Mouse (Mus musculus): ENCODE data around the gene Slc12a6. TPM values are rescaled to one million over a fixed set of nuclear protein-coding genes. Genes with fewer than 3 reads are reported as not detected.

Slc12a6 gene
- total RNA-seq, 1 experiment: 20.7 TPM

GRCm38 (mm10) chr2:112360781-112361169, 95.2 kb downstream of the Slc12a6 start:
- peaks cover 17% of the 10 kb centered on the region for H3K36me3 ChIP-seq (ENCODE audit: control insufficient read depth, insufficient read depth, low read length, poor library complexity, severe bottlenecking)
- in situ Hi-C loops (cut with MboI; ENCODE audit: low sequenced_read_pairs in 2 of 2, unreplicated experiment in 2 of 2): no loop called here
- no peaks in the 10 kb centered on the region for H3K4me1 ChIP-seq (ENCODE audit: control insufficient read depth in 2 of 2, insufficient read depth in 2 of 2, low read length in 2 of 2, poor library complexity in 1 of 2)

GRCm38 (mm10) chr2:112367222-112367621, 101.6 kb downstream of the Slc12a6 start:
- in situ Hi-C loops (cut with MboI; ENCODE audit: low sequenced_read_pairs in 2 of 2, unreplicated experiment in 2 of 2): no loop called here
- H3K4me3 ChIP-seq (ENCODE audit: insufficient read depth in 1 of 2, low read depth in 1 of 2, low read length in 2 of 2, poor library complexity in 1 of 2, severe bottlenecking in 1 of 2): peak overlapping the region; percentile 79 to 92
- no peak for TF ChIP-seq ZC3H11A (IDR thresholded peaks at IDR 0.05; ENCODE audit: borderline replicate concordance, low read depth, low read length)
- TF ChIP-seq CHD2 (IDR thresholded peaks at IDR 0.05; ENCODE audit: low read depth, low read length): no peak
- TF ChIP-seq ZNF384 (IDR thresholded peaks at IDR 0.05; ENCODE audit: low read depth, low read length): no peak
- TF ChIP-seq MAFK (IDR thresholded peaks at IDR 0.05; ENCODE audit: insufficient read depth, low read depth, low read length): no peak
- TF ChIP-seq HCFC1 (IDR thresholded peaks at IDR 0.05; ENCODE audit: borderline replicate concordance, insufficient read depth, low read length): no peak
- peak overlapping the region; percentile 84 for H3K9ac ChIP-seq (ENCODE audit: insufficient read depth, low read depth, low read length, poor library complexity, severe bottlenecking)
- DNase-seq (ENCODE audit: low read depth, low spot score): no peak
- peaks cover 9% of the 10 kb centered on the region for H3K36me3 ChIP-seq (ENCODE audit: control insufficient read depth, insufficient read depth, low read length, poor library complexity, severe bottlenecking)
- no peak overlapping the region for H3K27ac ChIP-seq (ENCODE audit: insufficient read depth, low read depth, low read length, poor library complexity, severe bottlenecking)
- H3K4me1 ChIP-seq (ENCODE audit: control insufficient read depth in 2 of 2, insufficient read depth in 2 of 2, low read length in 2 of 2, poor library complexity in 1 of 2): peaks cover 0 to 7% of the 10 kb centered on the region in 2 experiments; a peak in 2 of 4 replicates
- H3K9me3 ChIP-seq (ENCODE audit: control insufficient read depth, insufficient read depth, low read depth, low read length): no peaks in the 10 kb centered on the region

More at GRCm38 (mm10) chr2:112360781-112361169, 95.2 kb downstream of the Slc12a6 start:
- Histone ChIP-seq H3K27ac (ENCODE audit: insufficient read depth, low read depth, low read length, poor library complexity, severe bottlenecking) (no peak overlapping the region), H3K4me3 (ENCODE audit: insufficient read depth in 1 of 2, low read depth in 1 of 2, low read length in 2 of 2, poor library complexity in 1 of 2, severe bottlenecking in 1 of 2) (no peak overlapping the region), H3K9me3 (ENCODE audit: control insufficient read depth, insufficient read depth, low read depth, low read length) (no peaks in the 10 kb centered on the region), H3K9ac (ENCODE audit: insufficient read depth, low read depth, low read length, poor library complexity, severe bottlenecking) (no peak overlapping the region)
- no peak for DNase-seq (ENCODE audit: low read depth, low spot score)
- no peak for TF ChIP-seq ZC3H11A (IDR thresholded peaks at IDR 0.05; ENCODE audit: borderline replicate concordance, low read depth, low read length)
- TF ChIP-seq CHD2 (IDR thresholded peaks at IDR 0.05; ENCODE audit: low read depth, low read length): no peak
- no peak for TF ChIP-seq ZNF384 (IDR thresholded peaks at IDR 0.05; ENCODE audit: low read depth, low read length)
- TF ChIP-seq HCFC1 (IDR thresholded peaks at IDR 0.05; ENCODE audit: borderline replicate concordance, insufficient read depth, low read length): no peak
- TF ChIP-seq MAFK (IDR thresholded peaks at IDR 0.05; ENCODE audit: insufficient read depth, low read depth, low read length): no peak

- TF ChIP-seq ZC3H11A (IDR thresholded peaks at IDR 0.05; ENCODE audit: borderline replicate concordance, low read depth, low read length): no peak
- peak; percentile 42; the same call in 1 of the 2 replicates for TF ChIP-seq CHD2 (IDR thresholded peaks at IDR 0.05; ENCODE audit: low read depth, low read length)
- peak; percentile 82 for TF ChIP-seq HCFC1 (IDR thresholded peaks at IDR 0.05; ENCODE audit: borderline replicate concordance, insufficient read depth, low read length)
These were observed 102.4 kb downstream of the Slc12a6 start, which contains the start of gene Emc4 for GRCm38 (mm10) chr2:112367726-112368673. Gene Emc4 (minus strand): TSS chr2:112368027.

GRCm38 (mm10) chr2:112369941-112370340, 104.3 kb downstream of the Slc12a6 start:
- H3K36me3 ChIP-seq (ENCODE audit: control insufficient read depth, insufficient read depth, low read length, poor library complexity, severe bottlenecking): no peaks in the 10 kb centered on the region
- H3K4me1 ChIP-seq (ENCODE audit: control insufficient read depth in 2 of 2, insufficient read depth in 2 of 2, low read length in 2 of 2, poor library complexity in 1 of 2): peaks cover 0 to 7% of the 10 kb centered on the region in 2 experiments; a peak in 2 of 4 replicates
- TF ChIP-seq CHD2 (IDR thresholded peaks at IDR 0.05; ENCODE audit: low read depth, low read length) (no peak), ZNF384 (IDR thresholded peaks at IDR 0.05; ENCODE audit: low read depth, low read length) (no peak), HCFC1 (IDR thresholded peaks at IDR 0.05; ENCODE audit: borderline replicate concordance, insufficient read depth, low read length) (no peak), ZC3H11A (IDR thresholded peaks at IDR 0.05; ENCODE audit: borderline replicate concordance, low read depth, low read length) (no peak), MAFK (IDR thresholded peaks at IDR 0.05; ENCODE audit: insufficient read depth, low read depth, low read length) (no peak)
- H3K4me3 ChIP-seq (ENCODE audit: insufficient read depth in 1 of 2, low read depth in 1 of 2, low read length in 2 of 2, poor library complexity in 1 of 2, severe bottlenecking in 1 of 2): no peak overlapping the region
- H3K27ac ChIP-seq (ENCODE audit: insufficient read depth, low read depth, low read length, poor library complexity, severe bottlenecking): no peak overlapping the region
- H3K9ac ChIP-seq (ENCODE audit: insufficient read depth, low read depth, low read length, poor library complexity, severe bottlenecking): no peak overlapping the region
- no peak for DNase-seq (ENCODE audit: low read depth, low spot score)
- no peaks in the 10 kb centered on the region for H3K9me3 ChIP-seq (ENCODE audit: control insufficient read depth, insufficient read depth, low read depth, low read length)
- in situ Hi-C loops (cut with MboI; ENCODE audit: low sequenced_read_pairs in 2 of 2, unreplicated experiment in 2 of 2): no loop called here

More at GRCm38 (mm10) chr2:112367726-112368673, 102.4 kb downstream of the Slc12a6 start, which contains the start of gene Emc4:
- H3K36me3 ChIP-seq (ENCODE audit: control insufficient read depth, insufficient read depth, low read length, poor library complexity, severe bottlenecking): peaks cover 9% of the 10 kb centered on the region
- in situ Hi-C loops (cut with MboI; ENCODE audit: low sequenced_read_pairs in 2 of 2, unreplicated experiment in 2 of 2): no loop called here
- peaks cover 0 to 7% of the 10 kb centered on the region in 2 experiments; a peak in 2 of 4 replicates for H3K4me1 ChIP-seq (ENCODE audit: control insufficient read depth in 2 of 2, insufficient read depth in 2 of 2, low read length in 2 of 2, poor library complexity in 1 of 2)
- H3K9ac ChIP-seq (ENCODE audit: insufficient read depth, low read depth, low read length, poor library complexity, severe bottlenecking): peak within 1 kb of the TSS; percentile 84
- H3K9me3 ChIP-seq (ENCODE audit: control insufficient read depth, insufficient read depth, low read depth, low read length): no peaks in the 10 kb centered on the region
- peak within 1 kb of the TSS; percentile 79 for H3K27ac ChIP-seq (ENCODE audit: insufficient read depth, low read depth, low read length, poor library complexity, severe bottlenecking)
- peak within 1 kb of the TSS; percentile 79 to 92 for H3K4me3 ChIP-seq (ENCODE audit: insufficient read depth in 1 of 2, low read depth in 1 of 2, low read length in 2 of 2, poor library complexity in 1 of 2, severe bottlenecking in 1 of 2)
- DNase-seq (ENCODE audit: low read depth, low spot score): peak; percentile 90

All from ES-E14 (cell line).